Mouse (Mus musculus) heart, adult 11 months (tissue): ENCODE results near the gene Hcls1.

ENCODE experiments used
- DNase-seq: peaks from one replicate; pipeline ENCODE4 v3.0.0; 2022

The Hcls1 gene

DNA sequence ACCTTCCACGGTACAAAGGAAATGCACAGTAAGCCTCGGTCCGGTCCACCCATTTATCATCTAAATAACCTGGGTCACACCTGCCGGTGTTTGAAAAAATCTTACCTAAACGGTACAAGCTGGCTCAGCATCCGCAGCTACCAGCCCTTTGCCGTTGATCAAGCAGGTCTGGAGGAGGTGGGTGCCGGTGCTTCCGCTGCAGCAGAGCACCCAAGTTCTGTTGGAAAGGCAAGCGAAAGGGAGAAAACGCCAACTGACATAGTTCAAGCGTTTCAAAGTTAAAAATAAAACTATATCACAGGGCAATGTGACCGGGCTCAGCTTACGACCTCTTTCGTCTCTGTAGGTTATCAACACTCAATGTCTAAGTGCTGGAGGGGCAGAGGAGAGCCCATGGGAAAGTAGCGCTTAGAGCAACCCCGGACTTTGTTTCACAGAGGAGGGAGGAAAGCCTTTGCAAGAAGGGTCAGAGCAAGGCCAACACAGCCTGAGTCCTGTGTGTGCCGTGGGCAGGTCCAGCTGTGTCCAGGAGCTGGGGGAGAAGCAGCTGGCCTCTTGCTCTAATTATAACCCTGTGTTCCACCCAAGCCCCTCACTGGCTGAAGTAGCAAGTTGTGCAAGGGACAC, 55.3 kb downstream of the Hcls1 start, which contains the start of gene Fbxo40:
Gene Fbxo40, minus strand, starts transcription at position 469 of the 627 bp plus-strand sequence.
- peak; percentile 95 for DNase-seq

DNA sequence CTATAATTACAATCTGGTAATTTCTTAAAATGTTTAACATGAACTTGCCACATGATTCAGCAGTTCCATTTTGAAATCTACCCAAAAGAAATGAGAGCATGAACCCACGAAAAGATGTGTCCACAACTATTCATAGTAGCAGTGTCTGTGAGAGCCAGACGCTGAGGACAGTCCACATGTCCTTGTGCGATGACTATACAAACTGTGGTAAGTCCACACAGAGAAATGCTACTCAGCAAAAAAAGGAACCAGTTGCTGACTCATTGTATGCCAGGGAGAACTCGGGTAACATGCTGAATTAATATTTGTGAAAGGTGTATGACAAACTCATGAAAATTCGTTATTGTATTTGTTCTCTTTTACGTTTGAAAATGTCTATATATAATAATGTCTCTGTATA, 62.9 kb downstream of the Hcls1 start:
- peak; percentile 86 for DNase-seq

DNA sequence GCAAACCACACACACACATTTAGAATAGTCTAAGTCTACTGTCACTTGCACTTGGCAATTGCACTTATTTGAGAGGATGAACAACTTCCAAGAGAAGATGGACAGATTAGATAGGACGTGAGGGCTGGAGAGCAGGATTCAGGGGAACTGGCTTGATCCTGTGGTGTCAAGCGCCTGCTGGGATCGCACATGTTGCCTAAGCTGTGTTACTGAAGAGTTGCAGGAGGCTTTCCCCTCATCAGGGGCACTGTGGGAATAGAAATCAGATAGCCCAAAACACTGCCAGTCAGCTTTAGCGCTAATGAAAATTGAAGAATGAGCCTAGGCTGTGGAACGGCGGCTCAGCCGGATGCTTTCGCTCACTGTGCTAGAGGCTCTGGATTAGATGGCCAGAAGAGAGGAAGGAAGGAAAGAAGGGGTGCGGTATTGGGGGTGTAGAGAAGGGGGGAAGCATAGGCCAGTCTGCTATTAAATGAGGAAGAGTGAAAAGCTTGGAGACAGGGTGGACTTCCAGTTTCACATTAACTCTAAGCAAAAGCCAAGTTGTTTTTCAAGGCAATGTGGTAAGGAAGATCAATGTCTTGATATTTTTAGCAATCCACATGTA, 64.7 kb downstream of the Hcls1 start:
- peak; percentile 91 for DNase-seq

DNA sequence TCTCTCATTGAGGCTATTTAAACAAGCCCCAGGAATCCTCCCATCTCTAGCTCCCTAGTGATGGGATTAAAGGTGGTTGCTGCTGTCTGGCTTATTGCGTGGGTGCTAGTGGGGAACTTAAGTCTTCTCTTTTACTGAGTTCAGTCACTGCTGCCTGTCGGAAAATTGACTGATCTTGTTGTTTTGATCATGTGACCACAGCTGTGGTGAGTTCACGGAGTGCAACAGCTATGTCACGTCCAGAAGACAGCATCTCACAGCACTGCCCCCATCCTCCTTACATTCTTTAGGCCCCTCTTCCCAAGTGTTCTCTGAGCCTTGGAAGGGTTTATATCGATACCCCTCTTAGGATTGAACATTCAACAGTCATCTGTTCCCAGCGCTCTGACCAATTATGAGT, 74.5 kb downstream of the Hcls1 start:
- no peak for DNase-seq

DNA sequence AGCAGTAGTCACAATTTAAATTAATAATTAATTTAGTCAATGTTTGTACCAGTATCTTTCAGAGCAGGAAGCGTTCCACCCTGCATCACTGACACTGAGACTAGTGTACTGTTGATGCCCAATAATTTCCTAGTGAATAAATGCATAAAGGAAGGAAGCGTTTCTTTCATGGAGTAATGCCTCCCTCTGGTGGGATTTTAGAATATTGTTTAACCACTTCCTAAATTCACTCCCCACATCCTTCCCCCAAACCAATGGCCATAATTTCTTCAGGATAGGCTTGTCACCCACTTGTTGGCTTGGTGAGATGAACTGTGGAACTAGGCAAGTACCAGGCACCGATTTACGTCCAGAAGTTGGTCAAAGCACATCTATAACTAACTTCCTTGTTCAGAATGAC, 75.6 kb downstream of the Hcls1 start:
- no peak for DNase-seq

DNA sequence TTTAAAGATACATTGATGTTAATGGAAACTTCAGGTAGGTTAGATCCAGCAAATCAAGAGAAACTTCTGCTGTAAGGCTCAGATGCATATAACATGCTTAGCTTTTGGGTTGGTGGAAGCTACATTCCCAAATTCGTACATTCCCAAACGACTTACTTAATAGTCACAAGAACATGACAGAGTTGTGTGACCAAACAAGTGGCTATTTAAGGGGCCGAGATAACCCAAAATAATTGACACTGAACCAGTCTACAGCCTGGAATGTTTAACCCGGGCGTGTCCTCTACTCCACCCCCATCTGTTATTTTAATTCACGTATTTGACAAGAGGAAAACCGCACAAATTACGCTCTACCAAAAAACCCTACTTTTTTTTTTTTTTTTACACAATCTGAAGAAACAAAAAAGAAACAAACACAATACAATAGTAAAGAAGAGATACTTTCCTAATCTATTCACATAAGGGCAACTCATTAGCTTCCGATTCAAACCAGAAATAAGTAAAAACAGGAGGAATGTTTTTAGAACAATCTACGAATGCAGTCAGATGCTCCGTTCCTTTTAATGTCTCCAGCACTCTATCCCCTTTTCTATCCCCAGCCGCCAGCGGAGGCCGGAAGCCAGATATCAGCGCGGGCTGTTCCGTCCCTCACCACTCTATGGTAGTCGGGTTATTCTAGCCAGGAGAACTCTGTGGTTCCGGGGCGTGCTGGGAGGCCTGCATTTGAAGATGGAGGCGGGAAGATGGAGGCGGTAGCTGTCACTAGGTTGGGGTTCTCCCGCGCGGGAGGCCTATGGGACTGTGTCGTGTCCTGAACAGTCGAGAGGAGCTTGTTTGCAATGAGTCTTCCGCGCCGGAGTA, 76.5 kb downstream of the Hcls1 start, which contains the start of gene Polq:
Gene Polq, plus strand, starts transcription at position 726 of the 861 bp plus-strand sequence.
- peak; percentile 99 for DNase-seq

DNA sequence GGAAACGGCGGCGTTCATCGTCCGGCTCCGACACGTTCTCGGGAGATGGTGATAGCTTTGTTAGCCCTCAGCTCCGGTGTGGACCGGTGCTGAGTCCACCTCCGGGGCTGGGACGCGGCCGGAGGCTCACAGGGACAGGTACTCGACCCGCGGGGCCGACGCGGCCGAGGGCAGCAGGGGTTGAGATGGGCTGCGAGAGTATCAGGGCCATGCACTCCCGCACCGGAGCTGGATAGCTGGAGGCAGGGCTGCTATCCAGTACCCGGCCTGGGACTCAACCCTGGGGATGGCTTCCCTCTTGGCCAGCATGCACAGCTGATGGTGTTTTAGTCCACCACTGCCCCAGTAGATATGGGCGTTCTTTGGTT, 77.1 kb downstream of the Hcls1 start:
- no peak for DNase-seq

DNA sequence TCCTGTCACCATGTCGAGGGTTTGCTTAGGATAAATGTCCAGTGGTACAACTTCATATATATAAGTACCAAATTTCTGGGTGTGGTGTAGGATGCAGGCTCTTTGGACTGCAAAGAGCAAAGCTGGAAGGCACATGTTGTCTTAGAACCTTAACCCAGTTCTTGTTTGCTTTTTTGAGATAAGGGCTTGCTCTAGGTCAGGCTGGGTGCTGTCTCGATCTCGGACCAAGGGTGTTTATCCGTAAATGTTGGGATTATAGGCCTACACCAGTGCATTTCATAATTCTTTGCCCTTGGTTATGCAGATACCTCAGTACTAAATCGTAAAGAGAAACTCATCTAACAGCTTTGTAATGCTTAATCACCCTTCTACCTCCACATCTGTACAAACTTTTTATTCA, 77.6 kb downstream of the Hcls1 start:
- no peak for DNase-seq
